Mouse (Mus musculus) left cerebral cortex, postnatal 10 days (tissue): ENCODE measurements around the gene Gm42669. TPM values are rescaled to one million over a fixed set of nuclear protein-coding genes. Genes with fewer than 3 reads are reported as not detected.
A peak's percentile ranks its signal among the peaks of the same experiment; 100 is the strongest.

ENCODE experiments used
- DNase-seq, 2 experiments: peaks; one replicate each; pipeline ENCODE4 v3.0.0; 2021 to 2022; ENCODE audit warnings: low spot score in 2 of 2, mixed read lengths in 1 of 2; ENCODE audit errors: extremely low spot score in 1 of 2
- intact Hi-C: fragments of 180-260 bp; cut with DNase I; formaldehyde crosslinking; loops from one replicate; pipeline ENCODE4 v1.15.1; 2025
- total RNA-seq, 2 experiments: library from RNA; stranded (reverse); gene quantifications; 2 replicates each; pipeline ENCODE4 v1.2.3; 2021

Gene Gm42669
- under 1 TPM; 0.19 to 0.20 TPM for total RNA-seq

- DNase-seq = no peak
- intact Hi-C loops = loop anchor here (5.0 kb wide), 1 partner anchor 145 kb away; no protein-coding TSS in a partner anchor
Observed at GRCm38 (mm10) chr5:107507321-107507720, at the start of gene Gm42669. Gene Gm42669, plus strand, starts transcription at chr5:107507621.

- DNase-seq = no peak
- intact Hi-C loops = no loop called here
Observed at GRCm38 (mm10) chr5:107462147-107463076, 45.0 kb upstream of the Gm42669 start.

DNA sequence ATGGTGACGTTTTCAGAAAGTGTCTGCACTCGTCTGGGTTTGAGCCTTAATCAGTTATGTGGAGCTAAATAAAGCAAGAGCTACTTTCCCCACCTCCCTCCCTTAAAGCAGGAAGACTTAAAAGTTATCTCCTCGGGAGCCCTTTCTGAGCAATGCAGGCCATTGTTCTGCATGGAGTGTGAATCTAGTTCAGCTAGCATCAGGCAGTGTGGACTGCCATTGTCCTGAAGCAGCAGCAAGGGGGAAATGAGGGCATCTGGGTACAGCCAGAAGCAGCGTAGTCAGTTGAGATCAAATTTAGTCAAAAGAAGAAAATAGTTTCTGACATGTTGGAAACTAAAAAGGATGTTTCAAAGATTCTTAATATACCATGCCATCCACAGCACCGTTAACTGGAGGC is 40.9 kb upstream of the Gm42669 start:
- no peak for DNase-seq
- intact Hi-C loops = no loop called here

DNA sequence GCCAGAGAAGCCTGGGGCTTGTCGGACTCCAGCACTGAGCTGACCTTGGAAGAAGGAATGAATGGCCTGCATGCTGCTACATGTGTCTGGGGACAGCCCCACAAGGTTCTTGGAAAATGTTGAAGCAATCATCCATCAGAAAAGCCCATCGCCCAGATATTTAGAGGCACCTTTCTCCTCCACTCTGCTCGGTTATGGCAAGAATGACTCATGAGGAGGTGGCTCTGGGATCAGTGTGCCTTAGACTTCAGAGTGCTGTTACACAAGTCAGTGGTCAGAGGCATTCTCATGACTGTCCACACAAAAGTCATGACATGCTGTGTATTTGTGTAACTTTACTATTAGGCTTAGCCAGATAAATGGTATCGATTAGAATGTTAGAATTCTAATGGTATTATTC is 40.3 kb upstream of the Gm42669 start:
- intact Hi-C loops = no loop called here
- DNase-seq = no peak

GRCm38 (mm10) chr5:107470600-107471329 is 36.7 kb upstream of the Gm42669 start:
- intact Hi-C loops = no loop called here
- DNase-seq = no peak

GRCm38 (mm10) chr5:107480194-107480593 is 27.2 kb upstream of the Gm42669 start:
- intact Hi-C loops = no loop called here
- DNase-seq = no peak

- no peak for DNase-seq
- intact Hi-C loops = no loop called here
Observed at GRCm38 (mm10) chr5:107488996-107489395, 18.4 kb upstream of the Gm42669 start.

- intact Hi-C loops = no loop called here
- no peak for DNase-seq
Observed at GRCm38 (mm10) chr5:107491036-107491435, 16.4 kb upstream of the Gm42669 start.

GRCm38 (mm10) chr5:107492471-107492870 is 14.9 kb upstream of the Gm42669 start:
- no peak for DNase-seq
- intact Hi-C loops = no loop called here

DNA sequence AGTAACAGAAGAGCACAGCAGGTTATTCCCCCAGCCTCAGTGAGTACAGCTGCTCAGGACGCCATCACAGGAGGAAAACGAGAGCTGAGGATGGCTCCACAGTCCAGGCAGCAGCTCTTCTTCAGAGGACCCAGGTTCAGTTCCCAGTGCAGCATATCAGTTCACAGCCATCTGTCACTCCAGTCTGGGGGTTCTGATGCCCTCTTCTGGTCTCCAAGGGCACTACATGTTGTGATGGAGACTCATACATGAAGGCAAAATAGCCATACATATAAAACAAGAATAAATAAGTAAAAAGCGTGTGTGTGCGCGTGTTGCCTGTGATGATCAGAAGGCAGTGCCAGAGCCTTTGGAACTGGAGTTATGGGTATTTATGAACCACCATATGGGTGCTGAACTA is 12.7 kb upstream of the Gm42669 start:
- no peak for DNase-seq
- intact Hi-C loops = no loop called here

- intact Hi-C loops = no loop called here
- no peak for DNase-seq
Observed at GRCm38 (mm10) chr5:107496047-107496446, 11.4 kb upstream of the Gm42669 start.

- intact Hi-C loops = no loop called here
- peak; percentile 47 to 83 for DNase-seq
Observed at GRCm38 (mm10) chr5:107497519-107498501, 9.6 kb upstream of the Gm42669 start.

DNA sequence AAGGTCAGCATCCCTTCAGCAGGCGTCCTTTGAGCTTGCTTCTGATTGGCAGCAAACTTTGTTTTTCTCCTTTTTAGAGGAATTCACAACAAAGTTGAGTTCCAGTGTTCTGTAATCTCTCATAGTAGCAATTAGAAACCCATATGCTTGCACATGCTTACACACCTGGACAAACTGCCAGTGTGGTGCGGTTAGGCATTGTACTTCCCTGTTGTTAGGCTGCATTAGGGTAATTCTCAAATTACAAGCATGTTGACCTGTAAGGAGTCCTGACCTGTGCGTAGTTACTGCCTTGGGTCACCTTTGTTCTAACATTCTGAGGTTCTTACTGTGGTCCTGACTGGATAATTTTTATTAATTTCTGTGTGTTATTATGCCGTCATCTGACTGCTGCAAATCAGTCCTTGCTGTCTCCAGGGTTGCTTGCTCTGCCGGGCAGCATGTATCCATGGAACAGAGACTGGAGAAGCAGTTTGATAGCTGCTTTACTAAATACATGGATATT is 8.6 kb upstream of the Gm42669 start:
- no peak for DNase-seq
- intact Hi-C loops = no loop called here

DNA sequence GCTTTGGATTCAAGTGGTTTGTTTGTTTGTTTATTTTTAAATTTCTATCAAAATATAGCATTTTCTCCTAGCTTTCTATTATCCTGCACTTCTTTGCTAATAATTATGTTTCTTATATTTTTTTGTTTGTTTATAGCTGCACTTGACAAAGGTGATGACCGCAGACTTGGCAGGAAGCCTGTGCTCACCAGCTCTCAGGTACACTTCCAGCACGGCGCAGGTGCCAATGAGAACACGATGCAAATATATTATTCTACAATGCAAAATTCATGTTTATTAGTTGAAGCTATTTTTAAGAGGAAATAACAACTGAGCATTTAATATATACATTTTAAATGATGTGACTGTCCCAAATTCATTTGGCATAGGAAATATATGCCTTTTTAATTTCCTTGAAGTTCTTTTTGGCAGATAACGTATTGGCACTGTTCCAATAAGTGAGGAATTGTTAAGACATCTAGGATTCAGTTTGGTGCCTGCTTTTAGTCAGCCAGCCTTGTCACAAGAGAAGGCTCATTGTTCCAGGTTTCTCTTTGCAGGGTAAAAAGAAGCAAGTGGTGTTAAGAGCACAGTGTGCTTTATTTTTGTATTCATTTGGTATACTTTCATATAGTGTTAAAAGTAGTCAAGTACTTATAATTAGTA is 7.4 kb upstream of the Gm42669 start:
- intact Hi-C loops = no loop called here
- no peak for DNase-seq

DNA sequence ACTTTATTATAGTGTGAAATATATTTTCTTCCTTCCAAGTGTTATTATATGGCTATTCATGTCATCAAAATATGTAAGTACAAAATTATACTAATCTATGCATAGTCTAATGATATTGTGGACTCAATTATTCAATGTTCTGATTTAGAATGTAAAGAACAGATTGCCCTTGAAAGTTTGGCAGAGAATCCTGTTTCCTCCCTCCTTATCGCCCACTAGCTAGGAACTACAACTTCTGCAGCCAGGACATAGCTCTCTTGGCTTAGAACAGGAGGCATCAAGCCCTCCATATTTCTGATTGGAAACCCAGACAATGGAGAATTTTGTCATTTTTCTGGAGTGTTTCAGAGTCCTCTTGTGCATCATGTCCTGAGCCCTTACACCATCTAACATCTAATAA is 6.7 kb upstream of the Gm42669 start:
- intact Hi-C loops = no loop called here

DNA sequence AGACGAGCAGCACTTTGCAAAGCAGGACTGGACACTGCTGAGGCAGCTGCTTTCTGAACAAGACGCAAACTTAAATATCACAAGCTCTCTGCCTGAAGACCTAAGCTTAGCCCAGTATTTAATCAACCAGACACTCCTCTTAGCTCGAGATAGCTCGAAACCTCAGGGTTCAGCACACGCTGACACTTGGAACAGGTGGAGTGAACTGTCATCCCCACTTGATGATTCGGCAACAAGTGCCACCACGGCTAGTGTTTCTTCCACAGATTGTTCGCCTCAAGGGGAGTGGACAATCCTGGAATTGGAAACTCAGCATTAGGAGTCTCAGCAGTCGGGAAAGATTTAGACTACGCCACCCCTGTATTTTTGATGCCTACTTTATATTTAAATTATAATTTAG is 3.1 kb downstream of the Gm42669 start:
- intact Hi-C loops = no loop called here

More for the DNA sequence above, 6.7 kb upstream of the Gm42669 start:
- no peak for DNase-seq

GRCm38 (mm10) chr5:107511326-107511725 is 3.9 kb downstream of the Gm42669 start:
- intact Hi-C loops = no loop called here
- no peak for DNase-seq

More for the DNA sequence above, 3.1 kb downstream of the Gm42669 start:
- DNase-seq = no peak

GRCm38 (mm10) chr5:107513583-107513982 is 6.2 kb downstream of the Gm42669 start:
- intact Hi-C loops = loop anchor here (2.0 kb wide), 1 partner anchor 33 kb away; no protein-coding TSS in a partner anchor

More at GRCm38 (mm10) chr5:107513583-107513982, 6.2 kb downstream of the Gm42669 start:
- DNase-seq = peak in 1 of 2 experiments; percentile 57
